Mouse (Mus musculus): ENCODE data around the gene Acot6.

Acot6 gene

GRCm38 (mm10) chr12:84100071-84100470 lies 383 bp upstream of the Acot6 start:
- intact Hi-C loops (cut with DNase I) = no loop called here

GRCm38 (mm10) chr12:84101493-84101845 lies 1.0 kb downstream of the Acot6 start:
- intact Hi-C loops (cut with DNase I) = no loop called here

- intact Hi-C loops (cut with DNase I) = no loop called here
These were observed 6.6 kb downstream of the Acot6 start for GRCm38 (mm10) chr12:84107012-84107411.

- intact Hi-C loops (cut with DNase I) = no loop called here
These were observed 7.2 kb downstream of the Acot6 start for GRCm38 (mm10) chr12:84107692-84108091.

GRCm38 (mm10) chr12:84109924-84110323 lies 9.5 kb downstream of the Acot6 start:
- intact Hi-C loops (cut with DNase I) = no loop called here

- intact Hi-C loops (cut with DNase I) = no loop called here
These were observed 10.4 kb downstream of the Acot6 start for GRCm38 (mm10) chr12:84110814-84111213.

GRCm38 (mm10) chr12:84113676-84114075 lies 13.2 kb downstream of the Acot6 start:
- intact Hi-C loops (cut with DNase I) = no loop called here

- intact Hi-C loops (cut with DNase I) = no loop called here
These were observed 13.9 kb downstream of the Acot6 start, which contains the start of gene Dnal1 for GRCm38 (mm10) chr12:84114153-84114994. Gene Dnal1 (plus strand): TSS chr12:84114366.

- intact Hi-C loops (cut with DNase I) = no loop called here
These were observed 19.1 kb downstream of the Acot6 start for GRCm38 (mm10) chr12:84119584-84119983.

- intact Hi-C loops (cut with DNase I) = no loop called here
These were observed 25.4 kb downstream of the Acot6 start for GRCm38 (mm10) chr12:84125892-84126291.

- intact Hi-C loops (cut with DNase I) = no loop called here
These were observed 26.4 kb downstream of the Acot6 start for GRCm38 (mm10) chr12:84126899-84127298.

GRCm38 (mm10) chr12:84128576-84128975 lies 28.1 kb downstream of the Acot6 start:
- intact Hi-C loops (cut with DNase I) = no loop called here

GRCm38 (mm10) chr12:84129931-84130330 lies 29.5 kb downstream of the Acot6 start:
- intact Hi-C loops (cut with DNase I) = no loop called here

GRCm38 (mm10) chr12:84132265-84132664 lies 31.8 kb downstream of the Acot6 start:
- intact Hi-C loops (cut with DNase I) = no loop called here

- intact Hi-C loops (cut with DNase I) = no loop called here
These were observed 36.7 kb downstream of the Acot6 start for GRCm38 (mm10) chr12:84137131-84137530.

GRCm38 (mm10) chr12:84140135-84140534 lies 39.7 kb downstream of the Acot6 start:
- intact Hi-C loops (cut with DNase I) = no loop called here

- intact Hi-C loops (cut with DNase I) = no loop called here
These were observed 40.8 kb downstream of the Acot6 start for GRCm38 (mm10) chr12:84141271-84141670.

- intact Hi-C loops (cut with DNase I) = no loop called here
These were observed 42.0 kb downstream of the Acot6 start for GRCm38 (mm10) chr12:84142281-84143050.

- intact Hi-C loops (cut with DNase I) = no loop called here
These were observed 47.6 kb downstream of the Acot6 start, which contains the start of gene Pnma1 for GRCm38 (mm10) chr12:84147954-84148621. Gene Pnma1 (minus strand): TSS chr12:84148489.

- intact Hi-C loops (cut with DNase I) = no loop called here
These were observed 48.2 kb downstream of the Acot6 start for GRCm38 (mm10) chr12:84148622-84149012.

- intact Hi-C loops (cut with DNase I) = no loop called here
These were observed 49.5 kb downstream of the Acot6 start for GRCm38 (mm10) chr12:84149971-84150370.

GRCm38 (mm10) chr12:84150976-84151375 lies 50.5 kb downstream of the Acot6 start:
- intact Hi-C loops (cut with DNase I) = no loop called here

Data from adrenal gland (tissue).